Mouse (Mus musculus) kidney, embryonic 15.5 days (tissue): ENCODE results near the gene BC024063. TPM values are rescaled to one million over a fixed set of nuclear protein-coding genes. Genes with fewer than 3 reads are reported as not detected.

Experiments
- polyA plus RNA-seq: library from polyadenylated mRNA; unstranded; fragments of >200 nt; fragmentation: Nextera tagmentation; extraction: Ambion mirVana; gene quantifications from 2 replicates; pipeline ENCODE4 v1.2.1, GENCODE M21; 2015

Gene BC024063
- polyA plus RNA-seq, 1 experiment from 2014 or later: 6.1 TPM

Other genes with a start within 250 kb of the BC024063 start
- gene Gm32687, start 219.4 kb upstream of the BC024063 start, polyA plus RNA-seq: 9.2 and 9.7 TPM in 2 replicates
- 3.8 and 5.9 TPM in 2 replicates for gene Zfp781, start 152.9 kb upstream of the BC024063 start, polyA plus RNA-seq
- 13.9 and 15.9 TPM in 2 replicates for gene Zfp873, start 35.2 kb upstream of the BC024063 start, polyA plus RNA-seq
- 5.7 and 6.0 TPM in 2 replicates for gene AU041133, start 44.7 kb downstream of the BC024063 start, polyA plus RNA-seq
- 14.3 and 17.3 TPM in 2 replicates for gene Zfp938, start 157.9 kb downstream of the BC024063 start, polyA plus RNA-seq
- not detected in 2 replicates for gene 4932415D10Rik, start 233.2 kb downstream of the BC024063 start, polyA plus RNA-seq